Mouse (Mus musculus): ENCODE data around the gene Ppcs. TPM values are rescaled to one million over a fixed set of nuclear protein-coding genes. Genes with fewer than 3 reads are reported as not detected.

Ppcs gene
- total RNA-seq, 2 experiments from 2014 or later, result 8.9 TPM

DNA sequence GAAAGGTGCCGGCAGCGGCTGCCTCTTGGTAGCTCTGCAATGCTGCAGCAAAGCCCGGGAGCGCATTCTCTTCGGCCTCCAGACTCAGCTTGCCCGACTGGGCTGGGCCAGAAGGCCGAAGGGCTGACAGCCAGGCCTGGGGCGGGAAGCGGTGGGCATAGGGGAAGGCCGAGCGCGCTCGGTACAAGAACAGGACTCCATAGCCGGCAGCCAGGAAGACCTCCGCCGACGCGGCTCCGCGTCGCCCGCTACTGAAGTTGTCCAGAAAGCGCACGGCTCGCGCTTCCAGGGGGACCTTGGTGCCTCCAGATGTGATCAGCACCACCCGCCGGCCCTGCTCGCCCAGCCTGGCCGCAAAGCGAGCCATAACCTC lies 313 bp downstream of the Ppcs start:
- no peak for DNase-seq (ENCODE audit: low spot score)
- intact Hi-C loops (cut with DNase I), result loop anchor here (2.0 to 5.0 kb wide), 4 partner anchors 100 to 175 kb away; partner anchors contain the start of genes Frg2f1 and Ppih

DNA sequence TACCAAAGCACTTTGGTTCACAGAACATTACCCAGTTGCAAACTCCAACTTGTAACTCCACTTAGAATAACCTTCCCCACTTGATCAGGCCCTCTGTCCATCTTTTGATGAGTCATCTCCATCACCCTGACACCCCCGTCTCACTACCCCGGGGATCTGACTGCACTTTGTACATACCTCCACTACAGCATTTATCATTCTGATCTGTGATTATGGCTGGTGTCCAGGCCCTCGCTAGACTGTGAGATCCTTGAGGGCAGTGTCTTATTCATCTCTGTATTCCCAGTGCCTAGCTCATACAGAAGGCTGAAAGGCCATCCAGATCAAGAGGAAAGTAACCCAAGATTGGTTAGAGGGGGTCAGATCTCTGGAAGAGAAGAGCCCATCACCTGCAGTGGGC lies 1.0 kb downstream of the Ppcs start:
- DNase-seq (ENCODE audit: low spot score), result no peak
- intact Hi-C loops (cut with DNase I), result loop anchor here (5.0 kb wide), 3 partner anchors 99 to 174 kb away; partner anchors contain the start of gene Ppih

DNA sequence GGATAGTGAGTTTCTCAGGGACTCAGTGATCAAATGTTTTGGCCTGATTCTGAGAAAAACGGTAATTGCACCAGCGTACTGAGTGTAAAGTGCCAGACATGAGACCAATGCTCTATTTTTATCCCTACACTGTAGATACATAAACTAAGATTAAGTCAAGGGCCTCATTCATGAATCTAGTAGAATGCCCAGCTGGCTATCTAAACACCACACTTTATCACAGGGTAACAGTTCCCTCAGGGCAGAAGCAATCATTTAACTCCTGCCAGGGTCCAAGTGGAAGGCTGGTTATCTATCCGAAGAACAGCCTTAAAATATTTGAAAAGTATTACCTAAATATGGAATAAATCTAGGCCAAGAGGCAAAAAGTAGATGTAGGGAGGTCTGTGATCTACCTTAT lies 4.3 kb downstream of the Ppcs start:
- intact Hi-C loops (cut with DNase I), result no loop called here
- no peak for DNase-seq (ENCODE audit: low spot score)

DNA sequence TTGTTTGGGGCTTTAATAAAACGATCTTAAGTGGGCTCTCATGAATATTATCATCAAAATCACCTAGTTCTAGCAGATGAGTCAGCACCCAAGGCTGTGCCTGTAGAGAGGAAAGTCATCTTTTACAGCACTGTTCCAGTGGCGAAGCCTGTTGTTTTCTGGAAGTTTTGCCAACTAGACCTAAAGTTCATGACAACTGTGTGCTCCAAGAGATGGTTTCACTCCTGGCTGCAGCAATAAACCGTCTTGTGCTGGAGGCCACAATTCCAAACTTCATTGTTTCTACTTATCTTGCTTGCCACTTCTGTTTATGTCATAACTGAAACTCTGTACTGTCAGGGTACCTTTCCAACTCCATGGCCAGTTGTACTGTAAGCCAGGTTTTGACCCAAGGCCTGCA lies 5.0 kb downstream of the Ppcs start:
- no peak for DNase-seq (ENCODE audit: low spot score)
- intact Hi-C loops (cut with DNase I), result no loop called here

DNA sequence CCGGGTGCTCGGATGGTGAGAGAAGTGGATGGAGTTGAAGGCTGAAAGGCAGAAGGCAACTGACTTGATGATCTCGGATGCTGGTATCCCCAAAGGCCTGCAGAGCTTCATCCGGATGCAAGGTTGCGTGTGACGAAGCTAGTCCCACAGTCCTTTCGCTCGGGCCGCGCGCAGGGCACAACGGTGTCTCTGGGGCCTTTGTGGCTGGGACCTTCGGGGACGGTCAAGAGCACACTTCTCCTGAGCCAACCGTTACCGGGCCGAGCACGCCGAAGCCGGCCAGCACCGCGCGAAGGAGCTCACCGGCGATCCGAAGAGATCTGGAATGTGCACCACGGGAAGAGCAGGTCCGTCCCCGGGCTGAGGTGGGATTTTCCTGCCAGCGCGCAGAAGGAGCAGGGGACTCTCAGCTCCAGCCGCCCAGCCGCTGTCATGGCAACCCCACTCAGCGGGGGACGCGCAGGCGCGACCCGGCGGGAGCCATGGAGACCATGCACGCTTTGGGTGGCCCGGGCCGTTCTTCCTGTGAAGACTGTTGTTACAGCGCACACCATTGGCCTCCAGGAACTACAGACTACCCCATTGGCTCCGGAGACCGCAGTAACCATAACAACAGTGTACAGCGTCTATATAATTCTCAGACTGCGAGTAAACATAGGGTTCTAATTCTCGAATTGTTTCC lies 7.0 kb downstream of the Ppcs start, which contains the start of gene Ccdc30:
Ccdc30 (minus strand) TSS at position 450 of the 682 bp plus-strand sequence.
- peak; percentile 80 for DNase-seq (ENCODE audit: low spot score)
- intact Hi-C loops (cut with DNase I), result no loop called here

DNA sequence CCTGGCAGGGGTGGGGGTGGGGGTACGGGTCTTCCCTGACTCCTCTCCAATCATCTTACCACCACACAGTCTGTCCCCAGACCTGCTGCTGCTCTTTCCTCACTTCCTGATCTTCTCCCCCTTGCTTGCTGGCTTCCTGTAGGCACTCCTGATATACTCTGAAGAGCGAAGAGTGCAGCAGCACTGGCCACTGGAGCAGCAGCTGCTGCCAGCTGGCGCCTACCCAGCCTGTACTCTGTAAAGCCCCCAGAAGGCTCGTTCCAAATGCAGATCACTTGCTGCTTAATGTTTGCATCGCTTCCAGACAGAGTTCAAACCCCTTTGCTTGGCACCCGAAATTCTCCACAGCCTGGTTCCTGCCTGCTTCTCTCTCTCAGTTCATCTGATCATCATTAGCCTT lies 9.4 kb downstream of the Ppcs start:
- DNase-seq (ENCODE audit: low spot score), result no peak
- intact Hi-C loops (cut with DNase I), result no loop called here

DNA sequence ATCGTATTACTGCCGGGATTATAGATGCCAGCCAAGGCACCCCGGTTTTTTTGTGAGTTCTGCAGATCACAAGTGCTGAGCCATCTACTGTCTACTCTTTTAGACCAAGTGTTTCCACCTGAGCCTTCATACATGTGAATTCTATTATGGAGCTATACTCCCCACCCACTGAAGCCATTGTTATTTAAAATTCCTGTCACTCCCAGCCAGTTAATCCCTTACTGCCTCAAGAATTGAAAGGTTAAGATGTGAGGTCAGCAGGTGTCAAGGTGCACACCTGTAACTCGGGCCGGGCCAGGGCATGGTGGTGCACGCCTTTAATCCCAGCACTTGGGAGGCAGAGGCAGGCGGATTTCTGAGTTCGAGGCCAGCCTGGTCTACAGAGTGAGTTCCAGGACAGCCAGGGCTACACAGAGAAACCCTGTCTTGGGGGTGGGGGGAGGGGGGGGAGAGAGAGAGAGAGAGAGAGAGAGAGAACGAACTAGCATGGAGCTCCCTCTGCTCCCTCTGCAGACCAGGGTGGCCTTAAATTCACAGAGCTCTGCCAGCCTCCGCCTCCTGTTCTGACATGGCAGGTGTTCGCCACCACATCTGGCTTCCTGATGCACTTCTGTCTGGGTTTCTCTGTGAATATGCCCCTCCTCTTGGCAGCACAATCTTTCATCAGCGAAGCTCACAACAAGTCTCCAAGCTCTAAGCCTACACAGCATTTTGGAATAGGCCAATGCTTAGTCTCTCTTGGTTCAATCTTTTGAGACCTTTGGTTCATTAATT lies 10.2 kb downstream of the Ppcs start:
- intact Hi-C loops (cut with DNase I), result no loop called here
- DNase-seq (ENCODE audit: low spot score), result no peak

DNA sequence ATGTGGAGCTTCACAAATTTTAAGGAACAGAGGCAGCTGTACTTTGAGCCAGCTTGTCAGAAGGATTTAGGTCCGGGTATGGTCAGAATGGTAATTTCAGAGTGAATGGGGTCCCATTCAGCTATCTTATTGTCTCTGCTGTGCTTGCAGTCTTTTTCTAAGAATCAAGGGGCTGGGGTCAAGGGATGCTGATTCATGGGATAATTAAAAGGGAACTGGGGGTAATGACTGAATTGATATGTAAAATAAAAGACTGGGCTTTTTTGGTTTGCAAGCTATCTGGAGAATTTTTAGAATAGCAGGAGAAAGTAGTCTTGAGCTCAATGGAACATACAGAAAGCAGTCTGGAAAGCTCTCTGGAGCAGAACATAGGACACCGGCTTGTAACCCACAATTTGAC lies 18.8 kb downstream of the Ppcs start:
- DNase-seq (ENCODE audit: low spot score), result no peak
- intact Hi-C loops (cut with DNase I), result no loop called here

DNA sequence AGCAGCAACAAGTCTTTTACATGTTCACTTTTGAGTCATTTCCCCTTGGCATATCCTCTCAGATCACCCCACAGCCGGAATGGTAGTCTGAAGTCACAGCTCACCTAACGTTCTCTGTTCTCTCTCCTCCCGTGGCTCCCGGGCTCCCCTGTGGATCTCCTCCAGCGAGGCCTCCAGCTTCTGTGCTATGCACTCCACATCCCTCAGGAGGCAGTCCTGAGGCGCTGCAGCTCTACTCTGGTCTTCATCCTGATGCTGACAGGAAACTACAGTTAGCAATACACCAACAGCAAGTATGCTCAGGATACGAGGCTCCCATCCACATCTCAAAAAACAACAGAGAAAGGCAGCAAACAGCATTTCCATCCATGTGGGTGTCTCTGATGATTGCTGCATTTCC lies 21.3 kb downstream of the Ppcs start:
- DNase-seq (ENCODE audit: low spot score), result no peak
- intact Hi-C loops (cut with DNase I), result no loop called here

DNA sequence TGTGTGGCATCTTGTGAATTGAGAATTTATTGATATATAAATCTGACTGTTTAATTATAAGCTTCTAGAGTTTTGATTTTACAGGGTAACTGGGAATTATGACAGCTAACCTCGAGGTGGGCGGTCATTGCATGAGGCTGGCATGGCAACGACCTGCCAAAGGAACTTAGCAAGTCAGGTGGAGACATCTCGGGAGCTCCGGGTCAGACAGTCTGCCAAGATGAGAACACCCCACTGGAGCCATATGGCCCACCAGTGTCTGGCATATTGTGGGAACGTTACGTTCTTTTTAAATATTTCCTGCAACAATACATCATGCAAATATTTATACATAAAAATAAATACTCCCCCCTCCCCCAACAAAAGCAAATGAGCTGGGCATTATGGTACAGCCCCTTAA lies 23.5 kb downstream of the Ppcs start:
- DNase-seq (ENCODE audit: low spot score), result no peak
- intact Hi-C loops (cut with DNase I), result no loop called here

DNA sequence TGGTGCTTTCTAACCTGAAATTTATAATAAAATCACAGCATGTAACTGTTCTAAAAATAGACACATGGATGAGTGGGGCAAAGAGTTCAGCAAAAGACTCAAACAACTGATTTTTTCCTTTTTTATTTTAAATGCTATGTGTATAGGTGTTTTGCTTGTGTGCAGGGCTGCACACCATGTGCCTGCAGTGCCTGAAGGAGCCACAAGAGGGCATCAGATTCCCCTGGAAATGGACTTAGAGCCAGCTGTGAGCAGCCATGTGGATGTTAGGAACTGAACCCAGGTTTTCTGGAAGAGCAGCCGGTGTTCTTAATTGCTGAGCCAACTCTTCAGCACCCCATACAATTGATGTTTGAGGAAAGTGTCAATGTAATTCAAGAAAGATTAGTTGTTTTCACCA lies 31.9 kb downstream of the Ppcs start:
- no peak for DNase-seq (ENCODE audit: low spot score)
- intact Hi-C loops (cut with DNase I), result no loop called here

DNA sequence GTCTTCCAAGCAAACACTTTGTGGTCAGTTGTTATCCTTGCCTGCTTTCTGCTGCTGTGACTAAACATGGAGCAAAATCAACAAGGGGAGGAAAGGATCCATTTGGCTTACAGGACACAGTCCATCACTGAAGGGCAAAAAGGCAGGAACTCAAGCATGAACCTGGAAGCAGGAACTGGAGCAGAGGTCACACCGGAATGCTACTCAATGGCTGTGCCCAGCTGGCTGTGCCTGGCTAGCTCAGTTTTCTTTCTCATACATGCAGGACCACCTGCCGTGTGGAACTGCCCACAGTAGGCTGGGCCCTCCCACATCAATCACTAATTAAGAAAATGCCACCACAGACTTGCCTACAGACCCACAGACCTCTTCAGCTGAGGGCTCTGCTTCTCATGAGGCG lies 33.0 kb downstream of the Ppcs start:
- DNase-seq (ENCODE audit: low spot score), result no peak
- intact Hi-C loops (cut with DNase I), result no loop called here

DNA sequence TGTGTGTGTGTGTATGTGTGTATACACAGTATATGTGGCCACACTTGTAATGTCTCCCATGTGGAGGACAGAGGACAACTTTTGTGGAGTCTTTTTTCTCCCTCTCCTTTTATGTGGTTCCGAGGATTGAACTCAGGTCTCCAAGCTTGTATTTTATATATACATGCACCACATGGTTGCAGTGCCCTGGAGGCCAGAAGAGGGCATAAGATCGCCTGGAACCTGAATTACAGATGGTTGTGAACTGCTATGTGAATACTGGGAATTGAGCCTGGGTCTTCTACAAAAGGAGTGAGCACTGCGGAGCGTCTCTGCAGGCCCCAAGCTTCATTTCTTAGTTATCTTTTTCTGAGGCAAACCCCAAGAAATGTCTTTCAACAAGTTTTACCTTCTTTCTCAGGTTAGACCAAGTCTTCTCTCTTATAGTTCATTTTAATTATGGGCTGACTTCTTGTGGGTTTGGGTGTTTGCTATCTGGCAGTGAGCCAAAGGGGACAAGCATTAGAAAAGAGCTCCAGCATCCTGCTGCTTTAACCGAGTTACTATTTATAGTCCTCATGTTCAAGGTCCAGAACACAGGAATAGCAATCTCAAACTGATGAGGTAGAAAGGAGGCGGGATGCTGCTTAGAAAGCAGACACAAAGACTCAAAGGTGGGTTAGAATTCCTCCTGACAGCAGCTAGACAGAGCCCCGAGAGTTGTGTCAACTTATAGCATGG lies 40.6 kb downstream of the Ppcs start:
- intact Hi-C loops (cut with DNase I), result no loop called here

DNA sequence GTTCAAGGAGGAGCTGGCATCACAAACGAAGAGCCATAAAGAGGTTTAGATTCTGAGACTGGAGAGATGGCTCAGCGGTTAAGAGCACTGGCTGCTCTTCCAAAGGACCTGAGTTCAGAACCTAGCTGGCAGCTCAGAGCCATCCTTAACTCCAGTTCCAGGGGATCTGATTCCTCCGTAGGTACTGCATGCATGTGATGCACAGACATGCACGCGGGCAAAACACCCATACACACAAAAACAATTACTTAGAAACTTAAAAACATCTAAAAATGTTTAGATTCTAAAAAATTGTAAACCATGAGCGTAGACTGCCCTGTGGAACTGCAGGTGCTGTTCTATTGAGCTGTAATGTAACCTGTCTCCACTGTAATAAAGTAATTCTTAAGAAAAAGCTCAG lies 52.8 kb downstream of the Ppcs start:
- intact Hi-C loops (cut with DNase I), result no loop called here

More for the DNA sequence above, 40.6 kb downstream of the Ppcs start:
- DNase-seq (ENCODE audit: low spot score), result no peak

More for the DNA sequence above, 52.8 kb downstream of the Ppcs start:
- DNase-seq (ENCODE audit: low spot score), result no peak

Other genes starting within 250 kb of the Ppcs start
- gene Zfp691, start 248.2 kb downstream of the Ppcs start, total RNA-seq (2021), result 10 to 100 TPM; 21.4 to 25.0 TPM
- under 1 TPM; 0.05 to 0.25 TPM for gene Ermap, start 232.4 kb downstream of the Ppcs start, total RNA-seq (2021)
- gene Svbp, start 227.1 kb downstream of the Ppcs start, total RNA-seq (2021), result 10 to 100 TPM; 15.3 to 19.0 TPM
- gene Tmem269, start 204.2 kb downstream of the Ppcs start, total RNA-seq (2021), result not detected
- gene AU022252, start 189.7 kb downstream of the Ppcs start, total RNA-seq (2021), result 10 to 100 TPM; 21.5 to 23.5 TPM
- gene P3h1, start 189.5 kb downstream of the Ppcs start, total RNA-seq (2021), result 10 to 100 TPM; 15.0 to 15.7 TPM
- under 1 TPM in 1 of 2 experiments, not detected in 1; 0.06 TPM for gene Cldn19, start 167.0 kb downstream of the Ppcs start, total RNA-seq (2021)
- gene Ybx1, start 127.8 kb downstream of the Ppcs start, total RNA-seq (2021), result 100 to 1,000 TPM; 786 to 800 TPM
- 10 to 100 TPM; 10.3 to 11.1 TPM for gene Ppih, start 101.9 kb downstream of the Ppcs start, total RNA-seq (2021)
- gene Ccdc30, start 6.9 kb downstream of the Ppcs start, total RNA-seq (2021), result under 1 TPM in 1 of 2 experiments, not detected in 1; 0.34 TPM
- not detected for gene Zmynd12, start 394 bp upstream of the Ppcs start, total RNA-seq (2021)
- gene Rimkla, start 70.2 kb upstream of the Ppcs start, total RNA-seq (2021), result under 1 TPM; 0.31 to 0.67 TPM
- gene Foxj3, start 114.6 kb upstream of the Ppcs start, total RNA-seq (2021), result 10 to 100 TPM; 30.6 to 34.9 TPM
- 1 to 10 TPM; 5.4 to 5.5 TPM for gene Frg2f1, start 117.1 kb upstream of the Ppcs start, total RNA-seq (2021)
- gene Guca2a, start 215.3 kb upstream of the Ppcs start, total RNA-seq (2021), result not detected
- gene Guca2b, start 236.5 kb upstream of the Ppcs start, total RNA-seq (2021), result not detected